Mouse (Mus musculus): ENCODE measurements at regions not wholly inside any gene's neighbourhood (a gene's known extent, or its start where the extent isn't known, plus 50 kb on each side); places are given as distances from the start of the nearest gene placed in this dataset.
A peak's percentile ranks its signal among the peaks of the same experiment; 100 is the strongest.

DNA sequence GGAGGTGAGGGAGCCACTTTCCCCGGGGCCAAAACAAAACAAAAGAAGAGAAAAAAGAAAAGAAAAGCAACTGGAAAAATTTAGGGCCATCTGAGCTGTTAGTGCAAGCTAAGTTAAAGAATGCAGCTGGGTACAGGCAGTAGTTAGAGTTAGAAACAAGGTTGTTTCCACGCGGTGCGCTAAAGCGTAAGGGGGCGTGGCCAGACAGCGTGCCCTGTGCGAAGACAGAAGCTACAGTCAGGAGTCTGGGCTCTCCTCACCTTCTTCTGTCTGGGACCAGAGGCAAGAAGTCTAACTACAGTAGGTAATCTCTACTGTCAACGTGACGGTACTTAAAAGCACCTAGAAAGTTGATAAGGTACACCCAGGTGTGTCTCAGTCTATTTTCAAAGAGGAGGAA lies 435.9 kb downstream of the Vrk1 start:
- ATAC-seq (ENCODE audit: low FRiP score, low read depth) = no peak
- H3K9ac ChIP-seq = no peak overlapping the region
- 68% methylated on average over 10 of the region's 10 CpGs for WGBS
- no peak overlapping the region for H3K4me3 ChIP-seq
- no peaks in the 10 kb centered on the region for H3K36me3 ChIP-seq
- 0 out of 2 replicates have a peak, but pooled peaks cover 5% of the 10 kb centered on the region for H3K27me3 ChIP-seq
- no peaks in the 10 kb centered on the region for H3K4me1 ChIP-seq (replicated peaks)
- H3K9me3 ChIP-seq = no peaks in the 10 kb centered on the region
- H3K27ac ChIP-seq (replicated peaks) = no peak overlapping the region
- no peak overlapping the region for H3K4me2 ChIP-seq

DNA sequence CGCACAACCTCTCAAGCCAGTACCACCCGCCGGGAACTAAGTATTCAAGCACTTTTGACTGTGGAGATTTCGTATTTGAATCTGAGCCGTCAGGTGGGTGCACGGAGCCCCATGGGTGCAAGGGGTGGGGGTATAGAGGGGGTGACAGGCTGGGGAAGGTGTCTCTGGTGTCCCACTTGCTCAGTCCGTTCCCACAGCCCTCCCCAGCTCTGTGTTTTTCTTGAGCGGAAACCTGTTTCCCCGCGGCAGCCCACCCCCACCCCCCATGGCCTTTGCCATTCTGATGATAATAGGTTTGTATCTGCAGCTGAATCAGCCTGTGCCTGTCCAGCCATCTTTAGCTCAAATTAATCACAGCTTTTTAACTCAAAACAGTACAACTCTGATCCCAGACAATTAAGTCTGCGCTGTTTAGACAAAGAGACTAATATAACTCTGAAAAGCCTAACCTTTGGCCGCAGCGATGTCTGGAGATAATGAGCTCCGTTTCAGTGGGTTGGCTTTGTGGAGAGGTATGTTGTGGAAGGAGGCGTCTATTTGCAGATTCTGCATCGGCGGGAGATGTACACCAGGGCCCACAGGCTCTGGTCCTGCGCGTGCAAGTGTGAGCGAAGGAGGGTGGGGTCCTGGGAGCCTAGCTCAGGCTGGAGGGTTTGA lies 437.0 kb downstream of the Vrk1 start:
- Histone ChIP-seq H3K4me1 (replicated peaks) (no peaks in the 10 kb centered on the region), H3K4me2 (no peak overlapping the region), H3K27me3 (0 out of 2 replicates have a peak, but pooled peaks cover 5% of the 10 kb centered on the region), H3K27ac (replicated peaks) (no peak overlapping the region), H3K36me3 (no peaks in the 10 kb centered on the region), H3K4me3 (no peak overlapping the region), H3K9me3 (no peaks in the 10 kb centered on the region), H3K9ac (no peak overlapping the region)
- 46% methylated on average over 20 of the region's 20 CpGs for WGBS
- ATAC-seq (ENCODE audit: low FRiP score, low read depth) = no peak

DNA sequence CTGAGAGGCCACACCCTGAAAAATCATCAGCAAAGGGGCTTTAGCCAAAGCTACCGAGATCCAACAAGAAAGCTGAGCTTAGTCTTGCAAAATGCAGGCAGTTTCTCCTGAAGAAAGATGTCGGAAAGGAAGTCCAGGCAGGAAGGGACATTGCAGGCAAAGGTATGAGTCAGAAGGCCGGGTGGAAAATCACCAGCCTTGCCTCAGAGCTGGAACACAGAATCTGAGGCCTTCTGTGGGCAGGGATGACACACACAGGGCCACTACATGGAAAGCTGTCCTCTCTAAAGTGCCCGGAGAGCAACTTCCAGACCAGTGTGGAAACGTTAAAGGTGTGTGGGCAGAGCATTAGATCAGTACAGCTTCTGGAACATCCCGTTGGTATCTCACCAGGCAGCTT lies 438.5 kb downstream of the Vrk1 start:
- H3K4me3 ChIP-seq = no peak overlapping the region
- 0 out of 2 replicates have a peak, but pooled peaks cover 5% of the 10 kb centered on the region for H3K27me3 ChIP-seq
- H3K9me3 ChIP-seq = no peaks in the 10 kb centered on the region
- H3K27ac ChIP-seq (replicated peaks) = no peak overlapping the region
- no peak overlapping the region for H3K9ac ChIP-seq
- no peak for ATAC-seq (ENCODE audit: low FRiP score, low read depth)
- WGBS = 95% methylated on average over 6 of the region's 6 CpGs
- no peak overlapping the region for H3K4me2 ChIP-seq
- no peaks in the 10 kb centered on the region for H3K4me1 ChIP-seq (replicated peaks)
- H3K36me3 ChIP-seq = no peaks in the 10 kb centered on the region

DNA sequence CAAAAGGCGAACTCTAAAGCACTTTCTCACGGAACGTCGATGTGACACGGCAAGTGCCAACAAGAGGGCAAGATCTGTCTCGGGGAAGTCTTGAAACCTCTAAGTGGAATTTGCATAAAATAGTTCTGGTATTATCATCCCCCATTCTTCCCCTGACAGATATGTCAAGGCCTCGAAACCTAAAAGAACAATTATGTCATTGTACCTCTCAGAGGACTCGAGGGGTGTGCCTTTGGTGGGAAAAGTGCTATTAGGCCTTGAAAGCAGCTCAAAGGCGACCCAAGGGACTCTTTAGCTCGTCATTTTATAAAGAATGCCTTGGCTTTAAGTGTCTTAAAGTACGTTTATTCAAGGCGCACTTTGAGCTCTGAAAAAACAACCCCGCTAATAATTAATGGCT lies 443.5 kb downstream of the Vrk1 start:
- no peaks in the 10 kb centered on the region for H3K4me1 ChIP-seq (replicated peaks)
- no peak overlapping the region for H3K4me3 ChIP-seq
- ATAC-seq (ENCODE audit: low FRiP score, low read depth) = no peak
- no peak overlapping the region for H3K27ac ChIP-seq (replicated peaks)
- 46% methylated on average over 13 of the region's 13 CpGs for WGBS
- H3K9ac ChIP-seq = no peak overlapping the region
- H3K27me3 ChIP-seq = no peaks in the 10 kb centered on the region
- no peaks in the 10 kb centered on the region for H3K36me3 ChIP-seq
- H3K9me3 ChIP-seq = no peaks in the 10 kb centered on the region
- no peak overlapping the region for H3K4me2 ChIP-seq

DNA sequence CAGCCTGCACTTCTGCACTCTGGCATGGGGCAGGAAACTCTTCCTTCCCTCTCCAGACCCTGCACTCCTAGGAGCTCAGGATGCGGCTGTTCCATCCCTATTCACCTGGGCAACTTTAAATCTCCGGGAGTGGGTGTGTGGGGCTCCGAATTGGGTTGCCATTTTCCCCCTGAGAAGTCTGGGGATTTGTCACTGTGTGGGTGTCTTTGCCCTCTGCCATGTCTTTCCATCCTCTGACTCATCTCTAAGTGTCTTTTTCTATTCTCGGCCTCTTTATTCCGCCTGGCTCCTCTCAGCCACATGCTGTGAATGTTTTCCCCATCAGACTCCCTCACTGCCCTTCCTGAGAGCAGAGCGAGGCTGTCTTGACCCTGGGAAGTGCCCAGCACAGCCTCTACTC lies 448.2 kb downstream of the Vrk1 start:
- no peak for ATAC-seq (ENCODE audit: low FRiP score, low read depth)
- no peaks in the 10 kb centered on the region for H3K27me3 ChIP-seq
- H3K9ac ChIP-seq = no peak overlapping the region
- no peak overlapping the region for H3K4me2 ChIP-seq
- H3K4me3 ChIP-seq = no peak overlapping the region
- WGBS = 55% methylated on average over 6 of the region's 6 CpGs
- H3K4me1 ChIP-seq (replicated peaks) = no peaks in the 10 kb centered on the region
- no peaks in the 10 kb centered on the region for H3K36me3 ChIP-seq
- no peak overlapping the region for H3K27ac ChIP-seq (replicated peaks)
- H3K9me3 ChIP-seq = no peaks in the 10 kb centered on the region

DNA sequence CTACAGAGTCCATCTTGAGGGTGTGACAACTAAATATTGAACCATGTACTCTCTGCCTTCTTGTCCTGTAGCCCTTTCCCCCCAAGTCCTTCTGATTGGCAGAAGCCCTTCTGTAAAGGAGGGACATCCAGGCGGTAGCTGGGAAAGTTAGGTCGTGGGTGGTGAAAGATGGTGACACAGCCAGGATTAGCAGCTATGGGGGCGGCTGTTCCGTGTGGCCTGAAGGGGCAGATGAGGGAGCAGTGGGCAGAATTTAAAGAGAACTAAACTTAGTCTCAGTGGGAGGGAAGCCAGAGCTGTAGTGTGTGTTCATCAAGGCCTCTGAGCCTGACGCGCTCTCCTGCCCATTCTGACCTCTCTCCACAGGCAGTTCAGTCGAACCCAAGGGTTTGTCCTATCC lies 450.6 kb downstream of the Vrk1 start:
- WGBS = 76% methylated on average over 7 of the region's 7 CpGs
- H3K36me3 ChIP-seq = no peaks in the 10 kb centered on the region
- H3K9me3 ChIP-seq = no peaks in the 10 kb centered on the region
- H3K4me2 ChIP-seq = no peak overlapping the region
- H3K4me3 ChIP-seq = no peak overlapping the region
- no peaks in the 10 kb centered on the region for H3K27me3 ChIP-seq
- no peak for ATAC-seq (ENCODE audit: low FRiP score, low read depth)
- no peak overlapping the region for H3K27ac ChIP-seq (replicated peaks)
- H3K4me1 ChIP-seq (replicated peaks) = no peaks in the 10 kb centered on the region
- H3K9ac ChIP-seq = no peak overlapping the region

DNA sequence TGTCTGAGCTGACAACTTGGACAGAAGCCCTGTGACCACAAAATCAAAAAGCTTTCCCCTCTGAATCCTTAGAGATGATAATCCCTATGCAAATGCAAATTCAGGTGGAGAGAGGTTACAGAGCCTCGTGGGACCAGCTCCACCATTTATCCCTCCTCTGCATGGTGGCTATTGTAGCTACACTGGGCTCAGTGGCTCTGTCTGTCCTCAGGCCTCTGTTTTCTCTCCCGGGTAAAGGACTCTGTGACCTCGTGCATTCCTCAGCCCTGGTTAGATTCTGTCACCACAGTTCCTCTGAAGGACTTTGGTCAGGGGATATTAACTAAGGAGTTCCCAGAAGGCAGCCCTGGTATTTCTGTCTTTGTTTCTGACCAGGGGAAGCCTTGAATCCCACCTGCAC lies 452.3 kb downstream of the Vrk1 start:
- WGBS = 8% methylated on average over 3 of the region's 3 CpGs
- Histone ChIP-seq H3K9me3 (no peaks in the 10 kb centered on the region), H3K27me3 (no peaks in the 10 kb centered on the region), H3K4me1 (replicated peaks) (no peaks in the 10 kb centered on the region), H3K36me3 (no peaks in the 10 kb centered on the region), H3K4me3 (no peak overlapping the region), H3K9ac (no peak overlapping the region), H3K4me2 (no peak overlapping the region), H3K27ac (replicated peaks) (no peak overlapping the region)
- ATAC-seq (ENCODE audit: low FRiP score, low read depth) = no peak

DNA sequence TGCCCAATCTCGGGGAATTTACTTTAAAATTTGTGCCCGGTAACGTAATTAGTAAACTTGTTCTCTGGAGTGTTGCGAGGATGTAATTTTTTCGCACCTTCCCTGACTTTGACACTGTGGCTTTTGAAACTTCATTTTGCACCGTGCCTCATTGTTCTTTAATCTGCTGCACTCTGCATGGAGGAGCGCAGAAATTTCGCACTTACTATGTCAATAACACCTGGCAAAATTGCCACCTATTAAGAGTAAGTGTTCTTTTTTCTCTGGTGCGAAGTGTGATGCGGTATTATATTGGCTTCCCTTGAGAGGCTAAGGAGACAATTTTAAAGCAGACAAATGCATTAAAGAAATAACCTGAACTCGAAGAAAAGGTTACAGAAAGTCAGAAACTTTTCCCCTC lies 454.7 kb downstream of the Vrk1 start:
- ATAC-seq (ENCODE audit: low FRiP score, low read depth) = no peak
- Histone ChIP-seq H3K4me3 (no peak overlapping the region), H3K4me2 (no peak overlapping the region), H3K9ac (no peak overlapping the region), H3K27ac (replicated peaks) (no peak overlapping the region), H3K27me3 (no peaks in the 10 kb centered on the region), H3K36me3 (no peaks in the 10 kb centered on the region), H3K4me1 (replicated peaks) (peaks cover 7% of the 10 kb centered on the region; the same call in 1 of the 2 replicates), H3K9me3 (no peaks in the 10 kb centered on the region)
- WGBS = 57% methylated on average over 11 of the region's 11 CpGs

DNA sequence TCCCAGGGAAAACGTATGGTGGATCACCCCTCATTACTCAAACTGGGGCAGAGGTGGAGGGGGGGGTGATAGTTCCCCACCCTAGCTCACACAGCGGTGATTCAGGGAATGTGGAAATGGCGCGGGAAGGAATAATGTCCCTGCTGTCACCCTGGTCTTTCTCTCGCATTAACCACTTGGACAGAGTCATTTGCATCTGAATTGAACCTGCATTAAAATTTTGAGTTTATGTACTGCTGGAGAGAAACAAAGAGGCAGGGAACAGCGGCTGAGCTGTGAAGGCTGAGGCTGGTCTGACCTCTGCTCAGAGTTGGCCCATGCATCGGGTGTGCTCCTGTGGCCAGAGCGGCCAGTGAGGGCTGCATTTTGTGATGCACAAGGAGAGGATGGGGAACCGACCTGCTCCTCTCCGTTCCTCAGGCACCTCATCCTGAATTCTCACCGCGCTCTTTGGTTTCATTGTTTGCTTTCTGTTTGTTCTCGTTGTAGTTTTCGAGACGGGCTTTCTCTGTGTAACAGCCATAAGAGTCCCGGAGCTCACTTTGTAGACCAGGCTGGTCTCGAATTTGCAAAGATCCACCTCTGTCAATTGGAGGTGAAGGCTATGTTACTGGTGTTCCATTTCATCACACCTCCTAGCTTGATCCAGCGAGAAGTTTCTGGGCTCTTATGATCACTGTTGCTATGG lies 458.3 kb downstream of the Vrk1 start:
- H3K27ac ChIP-seq (replicated peaks) = no peak overlapping the region
- ATAC-seq (ENCODE audit: low FRiP score, low read depth) = no peak
- no peak overlapping the region for H3K4me3 ChIP-seq
- H3K9ac ChIP-seq = no peak overlapping the region
- whole genome bisulfite sequencing = 24% methylated on average over 18 of the region's 18 CpGs
- no peak overlapping the region for H3K4me2 ChIP-seq
- H3K27me3 ChIP-seq = no peaks in the 10 kb centered on the region
- H3K9me3 ChIP-seq = no peaks in the 10 kb centered on the region
- peaks cover 7% of the 10 kb centered on the region; the same call in 1 of the 2 replicates for H3K4me1 ChIP-seq (replicated peaks)
- no peaks in the 10 kb centered on the region for H3K36me3 ChIP-seq

DNA sequence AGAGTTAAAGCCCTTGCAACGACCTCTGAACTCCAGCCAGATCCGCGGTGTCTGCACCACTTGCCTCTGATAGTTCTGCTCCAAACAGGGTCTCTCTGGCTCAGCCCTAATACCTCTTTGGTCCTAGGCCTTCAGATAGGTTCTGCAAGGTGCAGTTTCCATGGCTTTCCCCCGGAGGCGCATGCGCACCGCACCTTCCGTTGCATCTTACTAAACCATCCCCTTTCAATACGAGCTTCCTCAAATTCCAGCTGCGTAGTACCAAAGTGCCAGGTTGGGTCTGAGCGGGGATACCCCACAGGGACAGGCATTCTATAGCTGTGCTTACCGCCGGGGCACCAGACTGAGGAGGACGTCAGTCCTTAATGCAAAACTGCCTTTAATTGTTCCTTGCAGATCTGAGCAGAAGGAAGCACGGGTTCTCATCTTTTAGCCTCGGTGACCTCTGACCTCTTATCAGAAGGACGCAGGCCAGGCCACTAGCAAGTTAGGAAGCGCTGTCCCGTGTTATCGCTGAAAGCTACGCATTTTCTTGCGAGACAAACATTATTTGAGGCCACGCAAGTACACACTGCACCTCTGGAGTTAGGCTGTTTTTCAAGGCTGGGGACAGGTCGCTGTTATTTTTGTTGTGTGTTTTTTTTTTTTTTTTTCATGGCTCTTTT lies 464.6 kb downstream of the Vrk1 start:
- H3K27ac ChIP-seq (replicated peaks) = no peak overlapping the region
- H3K36me3 ChIP-seq = no peaks in the 10 kb centered on the region
- H3K4me3 ChIP-seq = 0 out of 2 replicates have a peak overlapping the region, but pooled peaks have one; percentile 5
- ATAC-seq (ENCODE audit: low FRiP score, low read depth) = 0 out of 2 replicates have a peak, but pooled peaks have one; percentile 66
- peaks cover 4% of the 10 kb centered on the region; the same call in 1 of the 2 replicates for H3K27me3 ChIP-seq
- peaks cover 30% of the 10 kb centered on the region for H3K4me1 ChIP-seq (replicated peaks)
- peak overlapping the region; percentile 48 for H3K4me2 ChIP-seq
- H3K9me3 ChIP-seq = no peaks in the 10 kb centered on the region
- WGBS = 13% methylated on average over 24 of the region's 24 CpGs
- H3K9ac ChIP-seq = no peak overlapping the region

DNA sequence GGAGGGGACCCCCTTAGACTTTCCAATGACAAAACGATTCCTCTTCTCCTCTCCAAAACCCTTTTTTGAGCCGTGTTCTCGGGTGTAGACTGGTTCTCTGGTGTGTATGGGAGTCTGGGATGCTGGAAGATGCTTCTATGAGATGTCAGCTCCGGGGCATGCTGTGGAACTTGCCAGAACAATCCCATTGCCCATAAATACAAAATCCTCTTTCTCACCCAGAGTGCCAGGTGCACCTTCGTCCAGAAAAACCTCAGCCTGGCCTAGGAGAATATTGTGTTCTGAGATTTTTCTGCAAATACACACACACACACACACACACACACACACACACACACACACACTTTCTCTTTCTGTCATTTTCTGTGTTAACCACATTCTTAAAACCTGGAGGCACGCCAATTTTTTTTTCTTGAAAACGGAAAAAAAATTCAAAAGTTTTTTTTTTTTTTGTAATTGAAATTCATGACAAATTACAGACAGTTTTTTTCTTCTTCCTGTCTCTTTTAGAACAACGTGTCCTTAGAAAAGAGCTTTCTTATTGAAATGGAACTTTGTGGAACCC lies 465.5 kb downstream of the Vrk1 start:
- H3K4me3 ChIP-seq = no peak overlapping the region
- H3K9me3 ChIP-seq = no peaks in the 10 kb centered on the region
- peaks cover 4% of the 10 kb centered on the region; the same call in 1 of the 2 replicates for H3K27me3 ChIP-seq
- no peak for ATAC-seq (ENCODE audit: low FRiP score, low read depth)
- no peak overlapping the region for H3K9ac ChIP-seq
- peaks cover 39% of the 10 kb centered on the region for H3K4me1 ChIP-seq (replicated peaks)
- no peaks in the 10 kb centered on the region for H3K36me3 ChIP-seq
- no peak overlapping the region for H3K4me2 ChIP-seq
- H3K27ac ChIP-seq (replicated peaks) = no peak overlapping the region
- 59% methylated on average over 8 of the region's 8 CpGs for WGBS

DNA sequence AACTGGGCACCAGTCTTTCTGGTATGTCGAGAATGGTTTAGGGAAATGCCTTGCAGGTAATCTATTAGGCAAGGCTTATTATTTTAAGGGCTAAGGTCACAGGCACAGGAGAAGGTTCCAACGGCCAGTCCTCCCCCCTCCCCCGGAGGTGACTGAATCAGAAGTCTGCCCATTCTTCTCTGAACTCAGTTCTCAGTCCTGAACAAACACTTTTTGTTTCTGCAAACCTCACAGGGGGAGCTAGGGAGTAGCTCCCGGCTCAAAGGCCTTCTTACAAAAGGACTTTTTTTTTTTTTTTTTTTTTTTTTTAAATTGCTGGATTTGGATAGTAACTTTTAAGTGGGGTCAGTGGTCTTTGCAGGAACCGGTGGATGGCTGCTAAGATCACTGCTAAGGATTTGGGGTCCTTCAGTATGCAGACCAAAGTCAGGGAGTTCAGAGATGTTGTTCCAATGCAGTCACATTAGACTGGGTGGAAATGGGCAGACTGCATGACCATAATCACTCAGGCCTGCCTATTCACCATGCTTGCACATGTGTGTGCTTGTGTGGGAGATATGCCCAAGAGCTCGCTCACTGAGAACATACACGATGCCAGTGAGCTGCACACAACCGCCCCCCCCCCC lies 467.1 kb downstream of the Vrk1 start:
- no peaks in the 10 kb centered on the region for H3K36me3 ChIP-seq
- no peak overlapping the region for H3K27ac ChIP-seq (replicated peaks)
- no peaks in the 10 kb centered on the region for H3K9me3 ChIP-seq
- WGBS = 16% methylated on average over 8 of the region's 8 CpGs
- H3K4me2 ChIP-seq = no peak overlapping the region
- no peak overlapping the region for H3K4me3 ChIP-seq
- H3K4me1 ChIP-seq (replicated peaks) = peaks cover 47% of the 10 kb centered on the region
- no peak for ATAC-seq (ENCODE audit: low FRiP score, low read depth)
- H3K9ac ChIP-seq = no peak overlapping the region
- peaks cover 9% of the 10 kb centered on the region for H3K27me3 ChIP-seq
